Mouse (Mus musculus) stomach, embryonic 14.5 days (tissue): ENCODE measurements around the gene Cdh15. TPM values are rescaled to one million over a fixed set of nuclear protein-coding genes. Genes with fewer than 3 reads are reported as not detected.

Experiments
- ATAC-seq: fragments of 200-750 bp; cut with Nextera tagmentation; 2 replicates; pipeline ENCODE4 v1.8.0; 2017; ENCODE audit warnings: low read depth, moderate TSS enrichment; ENCODE audit not compliant: insufficient number of reproducible peaks, insufficient read depth, low FRiP score
- H3K27ac ChIP-seq: fragments of 300-500 bp; sonication (generic); 2 replicates; pipeline ENCODE4 v1.5.1; 2014; ENCODE audit warnings: mild to moderate bottlenecking, low read length, moderate library complexity, mixed read lengths
- H3K27me3 ChIP-seq: fragments of 300-500 bp; sonication (generic); 2 replicates; pipeline ENCODE4 v1.6.1; 2014; ENCODE audit warnings: low read length, control low read depth, mixed read lengths; ENCODE audit not compliant: control insufficient read depth, insufficient read depth
- H3K36me3 ChIP-seq: fragments of 300-500 bp; sonication (generic); 2 replicates; pipeline ENCODE4 v1.6.1; 2014; ENCODE audit warnings: mild to moderate bottlenecking, control low read depth, low read length, moderate library complexity, mixed read lengths; ENCODE audit not compliant: control insufficient read depth, insufficient read depth
- H3K4me1 ChIP-seq: fragments of 300-500 bp; sonication (generic); 2 replicates; pipeline ENCODE4 v1.6.1; 2014; ENCODE audit warnings: low read length, control low read depth, mixed read lengths; ENCODE audit not compliant: control insufficient read depth, insufficient read depth
- H3K4me2 ChIP-seq: fragments of 300-500 bp; sonication (generic); replicated peaks from 2 replicates; pipeline ENCODE4 v1.6.1; 2014; ENCODE audit warnings: low read depth, low read length, control low read depth
- H3K4me3 ChIP-seq: fragments of 300-500 bp; sonication (generic); 2 replicates; pipeline ENCODE4 v1.5.1; 2014; ENCODE audit warnings: low read depth, low read length, control low read depth
- H3K9ac ChIP-seq: fragments of 300-500 bp; sonication (generic); replicated peaks from 2 replicates; pipeline ENCODE4 v1.6.1; 2014; ENCODE audit warnings: low read depth, mild to moderate bottlenecking, control low read depth, low read length, moderate library complexity, mixed read lengths
- H3K9me3 ChIP-seq: fragments of 300-500 bp; sonication (generic); 2 replicates; pipeline ENCODE4 v1.6.1; 2016; ENCODE audit warnings: low read depth, low read length, control low read depth; ENCODE audit not compliant: control insufficient read depth
- WGBS: fragments of 180-500 bp; shearing (Covaris S2); extraction: QIAGEN DNeasy Blood & Tissue Kit; methylation state at CpG from one replicate; pipeline ENCODE4 v1.1.7; 2014; 5-methylcytosine and 5-hydroxymethylcytosine counted together
- polyA plus RNA-seq: library from polyadenylated mRNA; unstranded; fragments of >200 nt; fragmentation: Nextera tagmentation; extraction: Ambion mirVana; gene quantifications from 2 replicates; pipeline ENCODE4 v1.2.1, GENCODE M21; 2014

Cdh15 gene
- polyA plus RNA-seq, 1 experiment from 2014 or later, result 0.26 TPM

GRCm38 (mm10) chr8:122878231-122878630 is 30.5 kb downstream of the Cdh15 start:
- no peak overlapping the region for H3K4me2 ChIP-seq
- no peak overlapping the region for H3K27ac ChIP-seq
- no peaks in the 10 kb centered on the region for H3K4me1 ChIP-seq
- no peaks in the 10 kb centered on the region for H3K9me3 ChIP-seq
- H3K27me3 ChIP-seq, result no peaks in the 10 kb centered on the region
- H3K36me3 ChIP-seq, result peaks cover 12% of the 10 kb centered on the region
- ATAC-seq, result no peak
- 84% methylated on average over 3 of the region's 3 CpGs for WGBS
- no peak overlapping the region for H3K4me3 ChIP-seq
- no peak overlapping the region for H3K9ac ChIP-seq

- Histone ChIP-seq H3K27ac (no peak overlapping the region), H3K9ac (no peak overlapping the region), H3K36me3 (peaks cover 30% of the 10 kb centered on the region), H3K4me1 (no peaks in the 10 kb centered on the region), H3K4me3 (no peak overlapping the region), H3K9me3 (no peaks in the 10 kb centered on the region), H3K27me3 (no peaks in the 10 kb centered on the region), H3K4me2 (no peak overlapping the region)
- no peak for ATAC-seq
- 25% methylated on average over 3 of the region's 3 CpGs for WGBS
Observed at GRCm38 (mm10) chr8:122880302-122880701, 32.5 kb downstream of the Cdh15 start.

GRCm38 (mm10) chr8:122883671-122884070 is 35.9 kb downstream of the Cdh15 start:
- no peak overlapping the region for H3K9ac ChIP-seq
- H3K9me3 ChIP-seq, result no peaks in the 10 kb centered on the region
- H3K27me3 ChIP-seq, result no peaks in the 10 kb centered on the region
- H3K27ac ChIP-seq, result no peak overlapping the region
- H3K36me3 ChIP-seq, result peaks cover 63% of the 10 kb centered on the region
- no peak overlapping the region for H3K4me2 ChIP-seq
- ATAC-seq, result no peak
- WGBS, result 84% methylated on average over 10 of the region's 10 CpGs
- no peaks in the 10 kb centered on the region for H3K4me1 ChIP-seq
- H3K4me3 ChIP-seq, result no peak overlapping the region

GRCm38 (mm10) chr8:122891440-122891839 is 43.7 kb downstream of the Cdh15 start:
- no peak for ATAC-seq
- H3K9me3 ChIP-seq, result no peaks in the 10 kb centered on the region
- no peak overlapping the region for H3K27ac ChIP-seq
- WGBS, result 87% methylated on average over 12 of the region's 12 CpGs
- H3K36me3 ChIP-seq, result peaks cover 93% of the 10 kb centered on the region
- no peak overlapping the region for H3K4me3 ChIP-seq
- no peaks in the 10 kb centered on the region for H3K27me3 ChIP-seq
- H3K9ac ChIP-seq, result no peak overlapping the region
- H3K4me2 ChIP-seq, result no peak overlapping the region
- no peaks in the 10 kb centered on the region for H3K4me1 ChIP-seq

DNA sequence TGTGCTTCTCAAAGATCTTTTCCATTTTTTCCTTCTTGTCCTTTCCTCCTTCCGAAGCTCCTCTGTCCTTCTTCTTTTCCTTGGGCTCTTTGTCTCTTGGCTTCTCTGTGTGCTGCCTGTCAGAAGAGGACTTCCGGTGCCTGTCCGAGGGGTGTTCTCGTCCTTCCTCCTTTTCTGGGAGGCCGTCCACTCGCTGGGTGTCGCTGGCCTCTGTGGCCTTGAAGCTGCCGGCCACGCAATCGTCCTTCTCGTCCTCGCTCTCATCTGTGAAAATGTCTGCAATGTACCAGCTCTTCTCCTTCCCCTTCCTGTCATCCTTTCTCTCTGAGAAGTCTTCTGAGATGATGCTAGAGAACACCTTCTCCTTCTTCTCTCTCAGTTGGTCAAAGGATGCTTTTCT is 45.7 kb downstream of the Cdh15 start:
- Histone ChIP-seq H3K9ac (no peak overlapping the region), H3K9me3 (no peaks in the 10 kb centered on the region), H3K36me3 (peaks cover 93% of the 10 kb centered on the region), H3K27ac (no peak overlapping the region), H3K4me3 (no peak overlapping the region), H3K4me1 (no peaks in the 10 kb centered on the region), H3K4me2 (no peak overlapping the region), H3K27me3 (no peaks in the 10 kb centered on the region)
- ATAC-seq, result no peak
- 89% methylated on average over 12 of the region's 12 CpGs for WGBS

- no peak overlapping the region for H3K9ac ChIP-seq
Observed at GRCm38 (mm10) chr8:122896317-122896716, 48.6 kb downstream of the Cdh15 start.

DNA sequence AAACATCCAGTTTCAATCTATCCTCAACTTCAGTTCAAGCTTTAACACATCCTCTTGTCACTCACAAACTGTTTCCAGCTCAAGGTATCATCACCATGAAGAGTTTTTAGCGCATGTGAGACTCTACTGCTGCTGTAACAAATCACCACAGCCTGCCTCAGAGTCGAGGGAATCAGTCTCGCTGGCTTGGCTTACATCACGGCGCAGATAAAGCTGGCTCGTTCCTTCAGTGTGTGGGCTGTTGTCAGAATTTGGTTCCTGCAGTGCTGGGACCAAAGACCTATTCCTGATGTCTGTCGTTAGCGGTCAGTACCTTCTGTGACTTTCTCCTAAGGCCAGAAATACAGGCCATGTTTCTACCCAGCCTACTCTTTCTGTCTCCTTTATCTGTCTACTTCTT is 49.4 kb downstream of the Cdh15 start:
- WGBS, result 95% methylated on average over 8 of the region's 8 CpGs
- Histone ChIP-seq H3K27me3 (no peaks in the 10 kb centered on the region), H3K9ac (no peak overlapping the region), H3K4me3 (no peak overlapping the region), H3K27ac (no peak overlapping the region), H3K36me3 (peaks cover 78% of the 10 kb centered on the region), H3K4me1 (no peaks in the 10 kb centered on the region), H3K9me3 (no peaks in the 10 kb centered on the region), H3K4me2 (no peak overlapping the region)
- no peak for ATAC-seq

More at GRCm38 (mm10) chr8:122896317-122896716, 48.6 kb downstream of the Cdh15 start:
- Histone ChIP-seq H3K9me3 (no peaks in the 10 kb centered on the region), H3K4me3 (no peak overlapping the region), H3K27me3 (no peaks in the 10 kb centered on the region), H3K27ac (no peak overlapping the region), H3K4me1 (no peaks in the 10 kb centered on the region), H3K36me3 (peaks cover 87% of the 10 kb centered on the region), H3K4me2 (no peak overlapping the region)
- ATAC-seq, result no peak
- 91% methylated on average over 11 of the region's 11 CpGs for WGBS

DNA sequence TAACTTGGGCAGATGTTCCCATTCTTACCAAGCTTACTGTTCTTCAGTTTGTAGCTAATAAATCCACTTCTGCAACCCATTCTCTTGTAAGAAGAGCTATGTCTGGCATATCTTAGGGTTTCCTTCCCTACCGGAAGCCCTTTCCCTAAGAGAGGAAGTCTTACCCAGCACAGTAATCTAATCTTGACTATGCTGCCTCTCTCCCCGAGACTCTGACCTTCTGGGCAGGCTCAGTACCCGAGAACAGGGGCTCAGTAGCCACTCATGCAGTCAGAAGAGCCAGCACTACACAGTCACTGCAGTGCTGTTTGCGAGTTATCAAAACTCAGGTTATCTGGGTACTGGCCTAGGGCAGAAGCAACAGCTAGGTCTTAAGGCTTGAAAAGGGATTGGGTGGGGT is 50.3 kb downstream of the Cdh15 start:
- Histone ChIP-seq H3K4me1 (no peaks in the 10 kb centered on the region), H3K4me3 (no peak overlapping the region), H3K27me3 (no peaks in the 10 kb centered on the region), H3K9me3 (no peaks in the 10 kb centered on the region), H3K36me3 (peaks cover 71% of the 10 kb centered on the region), H3K9ac (no peak overlapping the region), H3K4me2 (no peak overlapping the region), H3K27ac (no peak overlapping the region)
- WGBS, result 80% methylated on average over 4 of the region's 4 CpGs
- ATAC-seq, result no peak

DNA sequence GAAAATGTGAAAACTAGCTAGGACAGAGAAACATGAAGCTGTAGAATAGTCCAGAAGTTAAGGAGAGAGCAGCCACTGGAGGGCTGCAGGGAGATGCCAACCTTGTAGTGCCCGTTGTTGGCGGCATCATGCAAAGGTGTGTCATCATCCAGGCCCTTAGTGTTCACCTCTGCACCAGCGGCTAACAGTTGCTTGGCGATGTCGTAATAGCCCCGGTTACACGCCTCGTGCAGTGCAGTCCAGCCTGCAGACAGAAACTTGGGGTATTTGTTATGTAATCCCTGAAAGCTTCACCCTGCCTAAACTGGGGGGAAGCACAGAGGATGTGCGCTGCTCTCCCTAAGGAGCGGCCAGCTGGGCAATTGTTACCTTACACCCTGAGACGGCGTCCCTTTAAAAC is 50.7 kb downstream of the Cdh15 start:
- no peak overlapping the region for H3K4me2 ChIP-seq
- H3K9me3 ChIP-seq, result no peaks in the 10 kb centered on the region
- no peak overlapping the region for H3K9ac ChIP-seq
- no peak overlapping the region for H3K27ac ChIP-seq
- no peak overlapping the region for H3K4me3 ChIP-seq
- WGBS, result 96% methylated on average over 12 of the region's 12 CpGs
- H3K4me1 ChIP-seq, result no peaks in the 10 kb centered on the region
- no peak for ATAC-seq
- H3K27me3 ChIP-seq, result no peaks in the 10 kb centered on the region
- H3K36me3 ChIP-seq, result peaks cover 67% of the 10 kb centered on the region
